Mouse (Mus musculus): ENCODE data around the gene Gm3417. TPM values are rescaled to one million over a fixed set of nuclear protein-coding genes. Genes with fewer than 3 reads are reported as not detected.
"Not testable (repeated sequence)": the region's sequence is repeated elsewhere in the genome, so short reads cannot be mapped to it uniquely, and the experiment has no call there.

Gene Gm3417
- polyA plus RNA-seq, 1 experiment from 2014 or later: not detected

DNA sequence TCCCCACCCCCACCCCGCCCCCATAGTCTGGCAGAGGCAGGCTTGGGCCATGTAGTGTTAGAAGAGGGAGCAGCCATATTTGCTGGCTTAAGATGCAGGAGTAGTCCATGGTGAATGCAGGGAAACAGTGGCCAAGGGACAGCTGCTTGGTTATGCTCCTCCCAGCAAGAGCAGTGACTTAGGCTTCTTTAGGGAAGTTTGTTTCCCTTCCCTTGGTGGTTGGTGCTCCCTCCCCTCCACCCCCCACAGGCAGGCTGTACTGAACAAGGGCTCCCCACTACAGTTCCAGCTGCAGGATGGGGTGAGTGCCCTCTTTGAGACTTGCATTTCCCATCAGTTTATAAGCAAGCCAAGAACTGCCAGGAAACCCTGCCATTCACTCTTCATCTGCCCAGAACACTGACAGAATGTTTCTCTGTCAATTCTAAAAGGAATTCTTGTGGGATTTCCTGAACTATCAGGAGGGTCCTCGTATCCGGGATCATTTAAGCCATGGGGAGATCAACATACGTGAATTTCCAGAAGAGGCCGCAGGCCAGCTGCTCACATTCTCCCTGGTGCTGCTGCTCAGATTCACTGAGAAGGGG lies 11.6 kb upstream of the Gm3417 start:
- not testable (repeated sequence) for H3K27me3 ChIP-seq; H3K4me3 ChIP-seq; H3K27ac ChIP-seq; H3K9ac ChIP-seq; ATAC-seq; H3K4me2 ChIP-seq; H3K36me3 ChIP-seq (ENCODE audit: poor library complexity, severe bottlenecking); H3K4me1 ChIP-seq; H3K9me3 ChIP-seq (replicated peaks)
- 68% methylated on average over 4 of the region's 5 CpGs for WGBS

DNA sequence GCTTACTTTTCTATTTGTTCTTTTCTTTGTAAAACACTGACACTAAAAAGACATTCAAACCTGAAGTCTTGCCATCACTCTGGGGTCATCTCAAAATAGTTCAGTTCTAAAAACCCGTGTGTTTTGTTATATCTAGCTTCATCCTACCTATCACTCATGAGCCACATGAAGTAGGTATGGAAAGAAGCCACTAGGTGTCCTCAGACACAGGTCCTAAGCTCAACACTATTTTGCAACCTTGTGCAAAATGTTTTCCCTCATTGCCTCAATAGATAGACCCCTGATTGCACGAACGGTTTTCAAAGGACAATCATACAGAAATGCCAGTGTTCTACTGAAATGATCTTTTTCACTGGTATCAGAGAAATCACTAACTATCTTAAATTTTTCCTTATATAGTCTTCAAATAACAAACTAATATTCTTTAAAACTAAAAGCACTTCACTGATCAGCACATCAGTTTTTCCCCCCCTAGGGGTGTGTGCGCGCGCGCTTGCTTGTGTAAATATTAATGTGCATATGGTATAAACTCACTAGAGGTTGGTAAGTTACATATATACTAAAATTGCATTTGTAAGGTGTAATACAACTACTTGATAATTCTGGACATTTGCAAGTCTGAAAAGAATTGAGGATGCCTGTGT lies 750 bp downstream of the Gm3417 start:
- not testable (repeated sequence) for ATAC-seq; H3K36me3 ChIP-seq (ENCODE audit: poor library complexity, severe bottlenecking); H3K4me3 ChIP-seq; H3K9me3 ChIP-seq (replicated peaks); H3K27ac ChIP-seq; H3K4me1 ChIP-seq; H3K9ac ChIP-seq; H3K27me3 ChIP-seq
- H3K4me2 ChIP-seq: peak overlapping the region; percentile 30; the same call in 1 of the 2 replicates
- WGBS: 5% methylated on average over 4 of the region's 7 CpGs

DNA sequence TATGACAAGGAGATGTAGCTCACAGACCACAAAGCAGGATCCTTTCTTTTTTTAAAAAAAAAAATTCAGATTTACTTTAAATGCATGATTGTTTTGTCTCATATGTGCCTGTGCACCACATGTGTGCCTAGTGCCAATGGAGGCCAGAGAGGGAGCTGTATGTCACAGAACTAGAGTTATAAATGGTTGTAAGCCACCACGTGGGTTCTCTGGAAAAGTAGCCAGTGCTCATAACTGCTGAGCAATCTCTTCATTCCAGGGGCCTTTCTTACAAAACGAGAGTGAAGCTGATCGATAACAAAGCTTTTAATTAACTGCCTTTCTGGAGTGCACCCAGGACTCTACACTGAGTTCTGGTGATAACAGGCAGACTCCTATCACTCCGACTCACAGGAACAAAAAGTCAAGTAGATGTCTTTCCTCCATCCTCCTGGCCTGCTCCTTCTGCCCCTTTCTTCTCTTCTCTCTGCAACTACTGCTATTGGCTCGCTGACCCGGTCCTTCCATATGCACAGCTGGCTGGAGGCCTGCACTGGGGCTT lies 10.1 kb downstream of the Gm3417 start:
- WGBS: no CpG with 5 or more reads among the region's 6 CpGs
- not testable (repeated sequence) for H3K9ac ChIP-seq; ATAC-seq; H3K4me3 ChIP-seq; H3K4me2 ChIP-seq; H3K27me3 ChIP-seq; H3K36me3 ChIP-seq (ENCODE audit: poor library complexity, severe bottlenecking); H3K4me1 ChIP-seq; H3K27ac ChIP-seq; H3K9me3 ChIP-seq (replicated peaks)

DNA sequence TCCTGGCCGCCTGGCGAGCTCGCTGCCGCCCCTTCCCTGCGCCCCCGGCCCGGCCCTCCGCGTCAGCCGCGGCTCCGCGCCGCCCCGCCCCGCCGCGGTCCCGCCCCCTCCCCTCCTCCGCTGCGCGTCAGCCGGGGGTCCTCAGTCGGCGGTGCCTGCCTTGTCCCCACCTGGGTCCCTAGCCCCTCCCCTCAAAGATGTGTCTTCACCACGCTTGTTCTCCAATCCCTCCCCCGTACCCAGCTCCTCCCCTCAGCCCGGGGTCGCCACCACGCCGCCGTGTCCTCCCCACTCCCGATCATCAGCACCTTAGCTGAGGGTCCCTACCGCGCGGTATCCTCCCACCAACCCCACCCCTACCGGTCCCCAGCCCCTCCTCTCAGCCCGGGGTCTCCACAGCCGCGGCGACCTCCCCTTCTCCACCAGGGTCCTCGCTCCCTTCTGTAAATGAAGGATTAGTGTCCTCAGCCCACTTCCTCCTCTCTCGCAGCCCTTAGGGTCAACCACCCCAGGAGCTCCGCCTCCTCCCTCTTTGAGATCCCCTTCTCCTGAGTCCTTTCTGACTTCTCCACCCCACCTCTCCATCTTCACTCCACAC lies 16.9 kb downstream of the Gm3417 start:
- peaks cover 13% of the 10 kb centered on the region for H3K4me1 ChIP-seq
- not testable (repeated sequence) for H3K9me3 ChIP-seq (replicated peaks); H3K4me3 ChIP-seq; H3K36me3 ChIP-seq (ENCODE audit: poor library complexity, severe bottlenecking); H3K27me3 ChIP-seq; H3K27ac ChIP-seq; H3K9ac ChIP-seq; H3K4me2 ChIP-seq
- peak; percentile 95 for ATAC-seq
- WGBS: no CpG with 5 or more reads among the region's 44 CpGs

DNA sequence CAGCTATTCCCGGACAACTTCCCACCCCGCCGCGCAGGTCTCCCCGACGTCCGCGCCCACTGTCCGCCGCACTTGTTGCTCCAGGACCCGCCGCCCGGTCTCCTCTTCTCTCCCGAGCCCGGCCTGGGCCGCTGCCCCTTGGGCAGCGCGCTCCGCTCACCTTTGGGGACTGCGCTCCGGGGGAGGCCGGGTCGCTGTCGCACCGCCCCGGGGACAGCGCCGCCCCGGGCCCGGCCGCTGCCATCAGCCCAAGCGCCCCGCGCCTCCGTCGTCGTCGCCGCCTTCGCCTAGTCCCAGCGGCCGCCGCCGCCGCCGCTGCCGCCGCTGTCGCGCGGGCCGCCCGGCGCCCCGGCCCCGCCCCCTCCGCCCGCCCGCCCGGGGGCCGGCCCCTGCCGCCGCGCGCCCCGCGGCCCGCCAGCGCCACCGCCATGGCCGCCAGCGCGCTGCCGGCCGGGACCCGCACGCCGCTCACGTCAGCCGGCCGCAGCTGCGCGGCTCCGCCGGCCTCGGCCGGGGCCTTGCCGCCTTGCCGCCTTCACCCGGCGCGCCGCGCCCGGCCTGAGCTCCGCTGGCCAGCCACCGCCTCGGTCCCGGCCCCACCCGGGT lies 17.5 kb downstream of the Gm3417 start, which contains the start of gene Phf10:
TSS of gene Phf10 (minus strand) at position 323 of the 606 bp plus-strand sequence.
- not testable (repeated sequence) for H3K9me3 ChIP-seq (replicated peaks); H3K27me3 ChIP-seq; H3K36me3 ChIP-seq (ENCODE audit: poor library complexity, severe bottlenecking)
- under 1% methylated on average over 26 of the region's 100 CpGs for WGBS
- Histone ChIP-seq H3K9ac (peak within 1 kb of the TSS; percentile 83), H3K27ac (peak within 1 kb of the TSS; percentile 57; the same call in 1 of the 2 replicates), H3K4me1 (peaks cover 13% of the 10 kb centered on the region), H3K4me2 (peak within 1 kb of the TSS; percentile 95), H3K4me3 (peak within 1 kb of the TSS; percentile 76)
- peak; percentile 79 for ATAC-seq

DNA sequence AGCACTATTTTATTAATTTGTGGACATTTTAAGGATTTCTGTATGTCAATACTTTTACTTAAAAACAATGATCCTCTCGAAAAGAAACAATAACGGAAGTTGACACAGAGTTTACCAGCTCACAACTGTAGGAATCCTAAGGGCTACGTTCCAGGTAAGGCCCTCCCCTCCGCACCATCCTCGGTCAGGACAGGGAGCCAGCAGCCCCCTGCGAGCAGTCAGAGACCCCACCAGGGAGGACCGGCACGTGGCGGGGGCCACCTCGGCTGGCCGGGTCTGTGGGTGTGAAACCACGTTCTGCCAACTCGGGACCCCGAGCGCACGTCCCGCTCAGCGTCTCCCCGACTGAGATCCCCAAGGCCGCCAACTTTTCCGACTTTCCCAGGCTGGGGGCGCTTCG lies 18.1 kb downstream of the Gm3417 start:
- 0% methylated on average over 17 of the region's 23 CpGs for WGBS
- H3K9me3 ChIP-seq (replicated peaks): no peaks in the 10 kb centered on the region
- no peaks in the 10 kb centered on the region for H3K27me3 ChIP-seq
- 0 out of 2 replicates have a peak, but pooled peaks cover 3% of the 10 kb centered on the region for H3K36me3 ChIP-seq (ENCODE audit: poor library complexity, severe bottlenecking)
- H3K4me2 ChIP-seq: peak overlapping the region; percentile 95
- ATAC-seq: peak; percentile 7
- 0 out of 2 replicates have a peak overlapping the region, but pooled peaks have one; percentile 57 for H3K27ac ChIP-seq
- H3K9ac ChIP-seq: peak overlapping the region; percentile 83
- peaks cover 13% of the 10 kb centered on the region for H3K4me1 ChIP-seq
- H3K4me3 ChIP-seq: peak overlapping the region; percentile 76

DNA sequence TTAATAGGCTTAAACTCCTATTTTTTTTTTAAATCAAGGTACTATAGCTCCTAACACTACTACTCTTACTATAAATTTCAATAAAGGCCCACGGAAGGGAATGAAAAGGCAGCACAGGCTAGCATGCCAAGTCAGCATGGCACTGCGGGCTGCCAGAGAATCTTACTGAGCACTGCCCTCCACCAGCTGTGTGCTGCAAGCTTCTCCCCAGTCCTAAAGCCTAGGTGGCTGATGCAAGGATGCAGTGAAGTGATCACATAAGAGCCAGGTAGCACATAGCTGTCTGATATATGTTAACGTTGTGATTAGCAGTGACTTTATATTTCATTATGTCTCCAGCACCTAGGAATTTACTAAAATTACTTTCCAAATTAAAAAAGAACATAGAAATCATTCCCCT lies 18.6 kb downstream of the Gm3417 start:
- H3K4me3 ChIP-seq: peak overlapping the region; percentile 76
- WGBS: 24% methylated on average over 3 of the region's 3 CpGs
- H3K27me3 ChIP-seq: no peaks in the 10 kb centered on the region

DNA sequence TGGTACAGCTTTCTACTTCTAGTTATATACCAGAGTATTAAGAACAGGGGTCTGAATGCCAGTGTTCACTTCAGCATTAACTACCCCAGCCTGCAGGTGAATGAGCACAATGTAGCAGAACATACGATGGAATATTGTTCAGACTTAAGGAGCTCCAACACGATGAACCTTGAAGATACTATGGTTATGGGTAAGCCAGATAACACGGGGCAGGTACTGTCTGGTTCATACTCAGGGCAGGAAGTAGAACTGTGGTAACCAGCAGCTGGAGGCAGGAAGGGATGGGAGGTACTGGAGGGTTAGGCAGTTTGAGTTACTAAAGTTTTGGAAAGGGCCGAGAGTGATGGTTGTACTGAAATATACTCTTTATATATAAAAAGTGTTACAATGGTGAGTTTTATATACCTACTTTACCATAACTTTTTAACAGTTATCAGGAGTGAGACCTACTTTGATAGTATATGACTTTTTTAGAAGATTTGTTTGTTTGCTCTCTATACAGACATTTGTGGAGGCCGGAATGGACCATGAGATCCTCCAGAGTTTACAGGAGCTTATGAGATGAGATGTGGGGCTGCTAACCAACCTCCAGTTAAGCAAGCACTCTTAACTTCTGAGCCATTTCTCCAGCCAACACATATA lies 19.8 kb downstream of the Gm3417 start:
- ATAC-seq: no peak
- H3K4me3 ChIP-seq: no peak overlapping the region

More for the DNA sequence above, 18.6 kb downstream of the Gm3417 start:
- Histone ChIP-seq H3K36me3 (ENCODE audit: poor library complexity, severe bottlenecking) (0 out of 2 replicates have a peak, but pooled peaks cover 3% of the 10 kb centered on the region), H3K9ac (peak overlapping the region; percentile 60), H3K4me1 (peaks cover 13% of the 10 kb centered on the region), H3K9me3 (replicated peaks) (no peaks in the 10 kb centered on the region), H3K27ac (no peak overlapping the region), H3K4me2 (peak overlapping the region; percentile 63)
- ATAC-seq: no peak

DNA sequence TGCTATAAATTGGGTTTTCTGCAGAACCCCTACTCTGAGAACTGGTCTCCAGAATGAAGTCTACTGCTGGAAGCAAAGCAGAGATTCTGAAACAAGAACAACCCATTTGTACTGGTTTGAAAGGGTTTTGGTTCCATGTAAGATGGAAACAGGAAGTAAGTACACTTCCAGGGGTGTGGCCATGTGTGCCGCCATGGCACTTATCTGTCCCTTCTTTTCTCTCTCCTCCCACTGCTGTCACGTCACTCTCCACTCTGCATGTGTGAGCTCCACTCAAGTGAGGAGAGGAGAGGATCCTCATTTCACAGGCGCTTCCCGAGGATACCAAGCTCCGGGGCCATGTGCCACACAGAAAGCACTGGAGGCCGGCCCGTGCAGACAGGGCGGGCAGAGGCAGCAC lies 25.1 kb downstream of the Gm3417 start:
- WGBS: 91% methylated on average over 8 of the region's 8 CpGs
- Histone ChIP-seq H3K4me3 (no peak overlapping the region), H3K4me1 (no peaks in the 10 kb centered on the region), H3K36me3 (ENCODE audit: poor library complexity, severe bottlenecking) (peaks cover 55% of the 10 kb centered on the region), H3K27ac (no peak overlapping the region), H3K9me3 (replicated peaks) (no peaks in the 10 kb centered on the region), H3K9ac (no peak overlapping the region), H3K27me3 (no peaks in the 10 kb centered on the region), H3K4me2 (no peak overlapping the region)
- ATAC-seq: no peak

More for the DNA sequence above, 19.8 kb downstream of the Gm3417 start:
- H3K4me2 ChIP-seq: no peak overlapping the region
- H3K27me3 ChIP-seq: no peaks in the 10 kb centered on the region
- H3K4me1 ChIP-seq: peaks cover 13% of the 10 kb centered on the region
- no peaks in the 10 kb centered on the region for H3K9me3 ChIP-seq (replicated peaks)
- H3K9ac ChIP-seq: no peak overlapping the region
- H3K27ac ChIP-seq: no peak overlapping the region
- H3K36me3 ChIP-seq (ENCODE audit: poor library complexity, severe bottlenecking): peaks cover 9% of the 10 kb centered on the region
- WGBS: 89% methylated on average over 5 of the region's 5 CpGs

DNA sequence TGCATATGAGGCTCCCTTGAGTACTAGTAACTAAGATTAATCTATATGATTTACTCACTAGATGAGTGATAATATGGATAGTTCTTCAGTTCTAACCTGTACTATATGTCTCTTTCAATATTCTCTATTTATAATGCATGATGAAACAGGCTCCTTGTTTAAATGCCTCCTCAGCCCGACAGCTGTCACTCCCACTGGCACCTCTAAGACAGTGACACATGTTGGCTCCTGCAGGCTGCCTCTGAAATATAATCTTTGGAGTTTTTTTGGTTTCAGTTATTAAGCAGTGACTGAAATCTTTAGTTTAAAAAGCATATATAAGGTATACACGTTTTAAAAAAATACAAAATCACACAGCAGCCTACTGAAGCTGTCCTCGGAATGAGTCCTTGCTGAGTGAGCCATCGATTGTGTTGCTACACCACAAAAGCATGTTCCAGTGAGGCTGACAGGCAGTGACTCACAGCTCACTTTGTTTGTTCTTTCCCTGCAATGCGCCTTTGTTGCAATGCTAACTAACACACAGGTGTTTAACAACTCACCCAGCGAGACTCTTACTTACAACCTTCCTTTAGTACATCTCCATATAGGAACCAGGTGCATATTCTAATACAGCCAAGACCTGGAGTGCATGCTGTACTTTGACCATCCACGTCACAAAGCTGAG lies 29.3 kb downstream of the Gm3417 start:
- Histone ChIP-seq H3K4me1 (peaks cover 11% of the 10 kb centered on the region), H3K4me2 (no peak overlapping the region), H3K27me3 (no peaks in the 10 kb centered on the region), H3K9me3 (replicated peaks) (no peaks in the 10 kb centered on the region), H3K4me3 (no peak overlapping the region), H3K9ac (no peak overlapping the region), H3K36me3 (ENCODE audit: poor library complexity, severe bottlenecking) (peaks cover 66% of the 10 kb centered on the region), H3K27ac (no peak overlapping the region)
- 87% methylated on average over 7 of the region's 7 CpGs for WGBS
- no peak for ATAC-seq

DNA sequence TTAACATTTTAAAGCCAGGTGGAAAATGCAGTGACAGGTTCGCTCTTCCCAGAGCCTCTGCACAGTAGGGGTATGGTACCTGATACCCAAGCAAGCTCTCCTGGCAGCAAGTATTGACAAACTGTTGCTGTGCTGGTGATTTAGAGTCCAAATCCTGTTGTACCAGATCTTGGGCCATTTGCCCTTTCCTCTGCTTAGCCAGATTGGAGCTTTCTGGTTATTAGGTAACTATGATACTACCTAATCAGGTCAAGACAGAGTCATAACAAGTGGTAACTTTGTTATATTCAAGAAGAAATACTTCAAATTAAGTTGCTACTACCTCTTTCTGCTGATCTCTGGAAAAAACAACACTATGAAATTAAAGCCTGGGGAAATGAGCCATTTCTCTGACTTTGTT lies 34.0 kb downstream of the Gm3417 start:
- no peak for ATAC-seq

More for the DNA sequence above, 34.0 kb downstream of the Gm3417 start:
- Histone ChIP-seq H3K9ac (no peak overlapping the region), H3K4me2 (peak overlapping the region; percentile 33; the same call in 1 of the 2 replicates), H3K27me3 (no peaks in the 10 kb centered on the region), H3K4me3 (0 out of 2 replicates have a peak overlapping the region, but pooled peaks have one; percentile 12), H3K4me1 (peaks cover 26% of the 10 kb centered on the region), H3K36me3 (ENCODE audit: poor library complexity, severe bottlenecking) (peaks cover 25% of the 10 kb centered on the region), H3K9me3 (replicated peaks) (no peaks in the 10 kb centered on the region), H3K27ac (no peak overlapping the region)
- 86% methylated on average over 1 of the region's 1 CpGs for WGBS
